Mouse (Mus musculus): Measurements from ENCODE around the gene Gm42674.

DNA sequence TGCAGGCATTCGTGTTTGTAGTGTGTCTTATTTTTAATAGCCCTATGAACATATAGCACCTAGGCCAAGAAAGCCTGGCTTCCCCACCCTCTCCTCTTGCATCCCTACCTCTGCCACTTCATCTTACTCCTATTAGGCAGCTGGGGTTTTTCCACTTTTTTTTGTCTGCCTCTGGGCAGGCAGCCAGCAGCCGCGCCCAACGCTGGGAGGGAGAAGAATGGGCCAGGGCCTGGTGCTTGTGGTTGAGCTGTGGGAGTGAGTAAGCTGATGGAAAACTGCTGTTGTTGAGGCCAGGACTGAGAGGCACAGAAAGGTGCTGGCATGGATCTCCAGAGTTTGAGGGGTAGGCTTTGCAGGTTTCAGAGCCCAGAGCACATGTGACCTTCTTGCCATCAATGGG lies 2.7 kb downstream of the Gm42674 start:
- TF ChIP-seq GATA1 (IDR thresholded peaks at IDR 0.05; ENCODE audit: borderline replicate concordance, low read length) (no peak), FLI1 (IDR thresholded peaks at IDR 0.05; ENCODE audit: low read length) (no peak)

Data from megakaryocyte, embryonic 14.5 days (primary cell).